Mouse (Mus musculus) liver (tissue): ENCODE data around the gene Eif3d.
"Not testable (repeated sequence)": the region's sequence is repeated elsewhere in the genome, so short reads cannot be mapped to it uniquely, and the experiment has no call there.

Experiments
- DNase-seq: peaks from one replicate; pipeline ENCODE4 v3.0.0-alpha.2; 2020; ENCODE audit warnings: mixed read lengths

Eif3d gene

GRCm38 (mm10) chr15:77970470-77971292, at the start of gene Eif3d:
Eif3d (minus strand) TSS chr15:77970813.
- peak; percentile 95 for DNase-seq

DNA sequence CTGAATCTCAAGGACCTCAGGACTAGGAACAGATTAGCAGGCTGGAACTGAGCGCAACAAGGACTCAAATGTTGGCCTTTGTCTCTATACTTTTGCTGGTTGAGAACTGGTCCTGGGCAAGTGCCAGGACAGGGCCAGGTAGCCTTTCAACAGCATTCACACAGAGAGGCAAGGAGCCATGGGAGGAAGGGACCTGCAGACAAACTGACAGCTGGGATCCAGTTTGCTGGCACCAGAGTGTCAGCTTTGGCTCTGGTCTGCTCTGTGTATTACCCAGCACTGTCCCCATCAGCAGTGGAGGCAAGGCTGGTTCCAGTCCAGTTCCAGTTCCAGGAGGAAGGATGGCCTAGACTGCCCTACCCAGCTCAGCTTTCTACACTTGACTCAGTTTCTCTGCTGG, 43.4 kb upstream of the Eif3d start:
- DNase-seq, result no peak

GRCm38 (mm10) chr15:78008206-78008605, 37.6 kb upstream of the Eif3d start:
- not testable (repeated sequence) for DNase-seq

DNA sequence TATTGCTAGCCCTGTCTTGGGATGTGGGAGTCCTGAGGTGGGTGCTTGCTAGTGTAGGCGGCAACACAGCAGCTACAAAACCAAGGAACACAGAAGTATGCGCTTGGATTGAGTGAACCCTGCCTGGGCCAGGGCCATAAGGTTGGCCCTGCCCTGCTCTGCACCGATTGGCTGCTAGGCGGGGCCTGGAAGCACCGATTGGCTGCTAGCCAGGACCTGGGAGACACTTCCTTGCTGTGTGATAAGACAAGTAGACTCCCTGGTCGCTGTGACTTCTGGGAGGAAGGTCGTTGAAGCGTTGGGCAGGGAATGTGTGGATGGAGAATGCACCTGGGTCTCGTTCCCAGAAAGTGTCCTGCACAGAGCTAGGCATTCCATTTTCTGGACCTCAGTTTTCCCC, 33.3 kb upstream of the Eif3d start:
- peak; percentile 69 for DNase-seq

DNA sequence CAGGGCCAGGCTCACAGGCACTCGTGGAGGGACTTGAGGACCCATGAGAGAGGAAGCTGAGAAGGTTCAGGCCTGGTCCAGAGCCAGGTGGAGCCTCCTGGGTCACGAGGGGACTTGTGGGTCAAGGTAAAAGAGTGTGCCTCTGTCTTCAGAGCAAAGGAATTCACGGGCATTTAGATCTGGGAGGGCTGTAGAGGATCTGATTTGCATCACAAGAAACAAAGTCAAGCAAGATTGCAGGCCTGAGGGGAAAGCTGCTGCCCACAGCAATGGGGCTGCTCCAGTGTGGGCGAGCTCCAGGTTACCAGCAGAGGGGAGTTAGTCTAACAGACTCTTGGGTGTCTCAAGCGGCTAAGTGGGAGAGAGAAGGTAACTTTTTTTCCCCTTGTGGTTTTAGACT, 30.8 kb upstream of the Eif3d start:
- no peak for DNase-seq

DNA sequence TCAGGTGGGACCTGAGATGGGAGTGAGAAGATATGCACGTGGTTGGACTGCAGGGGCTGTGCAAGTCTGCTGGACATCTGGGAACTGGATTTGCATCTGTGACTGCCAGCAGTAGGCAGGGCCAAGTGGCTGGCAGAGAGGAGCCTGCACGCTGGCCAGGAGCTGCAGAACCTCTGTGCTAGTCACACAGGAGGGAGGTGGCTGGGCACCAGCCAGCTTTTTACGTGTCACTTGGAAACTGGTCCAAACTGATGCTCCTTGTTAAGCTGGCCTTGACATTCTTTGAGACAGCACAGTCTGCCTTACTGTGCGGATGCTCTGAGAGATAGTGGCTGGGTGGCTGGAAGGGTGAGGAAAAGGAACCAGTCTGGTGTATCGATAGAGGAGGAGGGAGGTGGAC, 17.9 kb upstream of the Eif3d start:
- no peak for DNase-seq

DNA sequence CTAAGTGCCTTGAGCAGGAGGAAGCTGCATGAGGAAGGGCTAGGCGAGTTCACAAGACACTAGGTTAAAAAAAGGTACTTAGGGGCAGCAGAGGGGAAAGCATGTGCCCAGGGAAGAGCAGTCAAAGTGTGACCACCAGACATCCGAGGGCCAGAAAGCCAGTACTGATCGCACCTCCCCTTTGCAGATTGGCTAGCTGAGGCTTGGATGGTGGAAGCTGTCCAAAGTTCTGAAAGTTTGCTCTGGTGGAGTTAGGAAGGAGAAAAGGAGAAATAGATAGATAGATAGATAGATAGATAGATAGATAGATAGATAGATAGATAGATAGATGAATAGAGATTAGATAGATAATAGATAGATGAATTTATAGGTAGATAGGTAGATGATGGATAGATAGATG, 12.8 kb upstream of the Eif3d start:
- no peak for DNase-seq

DNA sequence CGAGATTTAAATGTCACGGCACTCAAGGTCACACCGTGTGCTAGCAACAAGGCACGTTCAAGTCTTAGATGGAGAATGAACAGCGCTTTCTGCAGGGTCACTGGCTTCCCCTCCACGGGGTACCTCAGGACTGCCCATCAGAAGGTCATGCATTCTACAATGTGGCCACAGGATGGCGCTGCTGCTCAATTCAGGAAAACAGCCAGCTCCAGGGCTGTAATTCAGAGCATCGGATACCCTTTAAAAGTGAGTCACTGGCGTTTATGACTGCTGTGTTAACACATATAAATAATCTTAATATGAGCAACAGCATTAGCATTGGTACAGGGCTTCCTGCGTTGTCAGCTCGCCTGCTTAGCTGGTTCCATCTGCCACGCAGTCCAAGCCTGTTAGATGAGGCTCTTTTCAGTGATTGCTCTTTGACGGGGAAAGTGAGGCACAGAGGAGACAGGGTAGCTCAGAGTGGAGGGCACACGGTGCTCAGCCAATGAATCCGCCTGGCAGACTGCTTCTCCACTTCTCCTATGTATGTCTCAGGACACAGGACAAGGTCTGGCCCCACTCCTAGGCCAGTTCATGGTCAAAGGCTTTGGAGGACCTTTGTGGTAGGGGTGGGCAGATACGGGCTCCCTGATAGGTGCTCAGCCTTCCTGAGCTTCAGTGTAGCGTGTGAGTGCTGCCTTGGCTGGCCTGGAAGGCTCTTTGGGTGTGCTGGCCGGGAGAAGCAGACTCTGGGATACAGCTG, 11.8 kb upstream of the Eif3d start:
- peak; percentile 72 for DNase-seq

- no peak for DNase-seq
Observed at GRCm38 (mm10) chr15:77981181-77981680, 10.6 kb upstream of the Eif3d start.

DNA sequence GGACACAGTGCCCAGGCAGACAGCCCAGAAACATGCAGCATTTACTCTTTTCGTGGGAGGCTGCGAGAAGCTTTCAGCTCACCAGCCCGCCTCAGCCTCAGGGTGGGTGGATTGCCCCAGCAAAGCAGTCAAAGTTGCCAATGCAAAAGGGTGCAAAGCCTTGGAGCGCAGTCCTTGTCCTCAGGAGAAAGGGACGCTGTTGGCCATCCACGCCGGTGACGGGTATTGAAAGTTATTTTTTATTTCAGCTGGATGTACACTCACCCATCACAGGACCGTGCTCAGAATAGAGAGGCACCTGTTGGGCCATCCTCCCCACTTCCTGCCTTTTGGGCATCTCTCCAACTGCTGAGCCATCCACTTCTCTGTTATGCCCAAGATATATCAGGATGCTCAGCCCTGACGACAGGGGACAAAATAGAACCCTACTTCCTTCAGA, 8.8 kb upstream of the Eif3d start:
- no peak for DNase-seq

DNA sequence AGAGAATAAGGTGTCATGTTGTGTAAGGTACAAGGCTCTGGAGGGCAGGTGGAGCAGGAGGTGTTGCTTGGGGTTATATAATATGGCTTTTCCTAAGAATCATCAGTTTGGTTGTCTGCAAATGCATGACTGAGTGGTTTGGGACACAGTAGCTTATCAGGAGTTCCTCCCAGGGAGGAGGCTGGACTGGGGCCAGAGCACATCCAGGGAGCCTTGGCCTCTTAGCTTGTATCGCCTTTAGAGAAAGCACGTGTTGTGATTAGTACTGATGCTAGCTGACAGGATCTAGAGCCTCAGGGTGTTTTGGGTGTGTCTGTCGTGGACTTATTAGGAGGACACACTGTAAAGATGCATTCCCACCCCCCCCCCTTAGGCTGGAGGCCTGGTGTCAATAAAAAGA, 7.0 kb upstream of the Eif3d start:
- peak; percentile 62 for DNase-seq

DNA sequence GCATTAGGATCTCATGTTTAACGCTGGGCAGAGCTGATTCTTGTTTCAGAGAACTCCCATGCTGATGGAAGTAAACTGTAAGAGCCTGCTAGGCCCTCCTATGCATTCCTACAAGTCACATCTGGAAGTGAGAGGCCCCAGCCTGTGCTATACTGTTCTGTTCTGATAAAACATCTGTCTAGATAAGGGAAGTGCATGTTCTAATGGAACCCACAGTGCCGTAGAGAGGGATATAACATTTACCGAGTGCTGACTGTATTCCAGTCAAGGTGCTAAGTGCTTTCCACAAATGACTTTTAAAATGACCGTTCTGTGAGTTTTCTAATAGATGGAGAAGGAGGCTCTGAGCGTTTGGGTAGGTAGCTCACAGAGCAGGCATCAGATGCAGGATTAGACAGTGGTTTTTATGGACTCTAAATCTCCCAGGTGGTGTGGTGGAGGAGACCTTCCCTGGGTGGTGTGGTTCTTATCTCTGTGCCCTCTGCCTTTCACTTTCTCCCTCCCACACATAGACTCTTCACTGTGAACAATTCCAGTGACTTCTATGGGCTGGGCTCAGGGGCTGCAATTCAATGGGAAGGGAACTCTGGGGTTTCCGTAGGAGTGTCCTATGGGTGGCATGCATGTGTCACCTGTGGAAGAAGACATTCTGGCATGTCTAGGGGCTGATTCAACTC, 3.7 kb upstream of the Eif3d start:
- DNase-seq, result peak; percentile 72

DNA sequence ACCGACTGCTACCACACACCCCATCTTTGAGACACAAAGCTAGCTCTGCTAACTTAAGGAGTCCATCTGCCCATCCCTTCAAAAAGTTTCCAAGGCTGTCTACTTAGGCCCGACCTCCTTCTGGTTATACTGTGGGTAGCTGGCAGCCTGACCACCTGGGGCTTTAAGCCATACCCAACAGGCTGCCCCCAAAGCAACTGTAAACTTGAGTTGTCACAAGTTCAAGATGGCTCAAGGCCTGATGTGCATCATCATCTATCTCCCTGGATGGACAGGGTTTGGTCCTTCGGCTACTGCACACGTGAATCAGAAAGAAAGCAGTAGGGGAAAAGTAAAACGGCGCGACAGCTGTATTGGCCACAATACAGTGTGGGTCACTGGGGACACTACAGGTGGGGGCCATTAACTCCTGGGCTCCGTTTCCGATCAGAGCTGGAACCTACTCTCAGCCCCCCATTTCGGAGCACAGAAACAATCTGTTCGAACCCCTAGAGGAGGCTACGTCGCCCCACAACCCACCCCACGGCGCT, 608 bp downstream of the Eif3d start:
- no peak for DNase-seq

DNA sequence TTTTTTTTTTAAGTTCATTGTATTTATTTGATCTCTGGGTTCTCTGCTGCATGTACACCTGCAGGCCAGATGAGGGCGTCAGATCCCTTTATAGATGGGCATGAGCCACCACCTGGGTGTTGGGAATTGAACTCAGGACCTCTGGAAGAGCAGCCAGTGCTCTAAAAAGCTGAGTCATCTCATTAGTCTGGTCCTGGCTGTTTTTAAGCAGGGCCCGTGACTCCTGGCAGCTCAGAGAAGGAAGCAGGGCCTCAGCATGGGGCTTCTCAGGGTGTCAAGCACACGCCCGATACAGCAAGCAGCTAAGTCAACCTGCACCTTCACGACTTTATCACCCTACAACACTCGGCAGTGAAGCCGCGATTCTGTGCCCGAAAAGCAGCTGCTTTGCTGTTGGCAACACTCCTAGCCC, 5.5 kb downstream of the Eif3d start:
- peak; percentile 82 for DNase-seq

GRCm38 (mm10) chr15:77962447-77962846, 8.2 kb downstream of the Eif3d start:
- DNase-seq, result no peak

- no peak for DNase-seq
Observed at GRCm38 (mm10) chr15:77960693-77961092, 9.9 kb downstream of the Eif3d start.

DNA sequence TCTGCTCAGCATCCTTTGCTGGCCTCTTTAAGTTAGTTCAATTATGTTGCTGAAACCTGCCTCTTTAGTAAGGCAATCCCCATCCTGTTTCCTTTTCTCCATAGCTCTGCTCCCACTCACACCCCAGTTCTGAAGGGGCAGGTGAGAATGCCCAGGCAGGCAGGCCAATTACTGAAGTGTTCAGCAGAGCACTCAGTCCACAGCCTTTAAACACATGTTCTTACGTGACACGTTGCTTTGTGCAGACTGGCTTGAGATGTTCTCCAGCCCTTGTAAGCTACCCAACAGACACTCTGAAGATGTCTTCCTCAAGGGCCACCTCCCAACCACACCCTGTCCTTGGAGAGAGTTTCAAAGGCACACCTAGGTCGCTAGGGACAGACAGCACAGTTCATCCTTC, 12.5 kb downstream of the Eif3d start:
- DNase-seq, result no peak

- no peak for DNase-seq
Observed at GRCm38 (mm10) chr15:77957625-77958024, 13.0 kb downstream of the Eif3d start.

DNA sequence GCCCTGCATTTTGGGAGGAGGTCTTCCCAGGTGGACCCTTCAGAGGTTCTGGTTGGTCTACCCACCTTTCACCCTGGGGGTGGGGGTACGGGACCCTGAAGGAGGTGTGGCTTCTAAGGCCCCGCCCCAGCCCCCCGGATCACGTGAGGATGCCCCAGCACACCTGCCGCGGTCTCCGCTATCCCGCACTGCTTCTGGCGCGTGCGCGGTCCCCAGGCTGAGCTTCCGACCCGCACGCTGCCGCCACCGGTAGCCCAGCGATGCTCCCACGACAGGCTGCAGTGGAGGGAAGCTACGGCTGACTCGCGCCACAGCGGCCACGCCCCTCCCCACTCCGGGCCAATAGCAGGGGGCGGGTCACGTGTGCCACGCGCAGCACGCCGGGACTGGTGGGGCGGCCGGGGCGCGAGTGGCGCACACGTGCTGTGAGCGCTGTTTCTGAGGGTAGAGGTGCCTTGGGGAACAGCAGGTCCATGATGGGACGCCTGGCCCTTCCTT, 14.2 kb downstream of the Eif3d start, which contains the start of gene Foxred2:
Gene Foxred2, minus strand, starts transcription at position 319 of the 498 bp plus-strand sequence.
- DNase-seq, result peak; percentile 83

DNA sequence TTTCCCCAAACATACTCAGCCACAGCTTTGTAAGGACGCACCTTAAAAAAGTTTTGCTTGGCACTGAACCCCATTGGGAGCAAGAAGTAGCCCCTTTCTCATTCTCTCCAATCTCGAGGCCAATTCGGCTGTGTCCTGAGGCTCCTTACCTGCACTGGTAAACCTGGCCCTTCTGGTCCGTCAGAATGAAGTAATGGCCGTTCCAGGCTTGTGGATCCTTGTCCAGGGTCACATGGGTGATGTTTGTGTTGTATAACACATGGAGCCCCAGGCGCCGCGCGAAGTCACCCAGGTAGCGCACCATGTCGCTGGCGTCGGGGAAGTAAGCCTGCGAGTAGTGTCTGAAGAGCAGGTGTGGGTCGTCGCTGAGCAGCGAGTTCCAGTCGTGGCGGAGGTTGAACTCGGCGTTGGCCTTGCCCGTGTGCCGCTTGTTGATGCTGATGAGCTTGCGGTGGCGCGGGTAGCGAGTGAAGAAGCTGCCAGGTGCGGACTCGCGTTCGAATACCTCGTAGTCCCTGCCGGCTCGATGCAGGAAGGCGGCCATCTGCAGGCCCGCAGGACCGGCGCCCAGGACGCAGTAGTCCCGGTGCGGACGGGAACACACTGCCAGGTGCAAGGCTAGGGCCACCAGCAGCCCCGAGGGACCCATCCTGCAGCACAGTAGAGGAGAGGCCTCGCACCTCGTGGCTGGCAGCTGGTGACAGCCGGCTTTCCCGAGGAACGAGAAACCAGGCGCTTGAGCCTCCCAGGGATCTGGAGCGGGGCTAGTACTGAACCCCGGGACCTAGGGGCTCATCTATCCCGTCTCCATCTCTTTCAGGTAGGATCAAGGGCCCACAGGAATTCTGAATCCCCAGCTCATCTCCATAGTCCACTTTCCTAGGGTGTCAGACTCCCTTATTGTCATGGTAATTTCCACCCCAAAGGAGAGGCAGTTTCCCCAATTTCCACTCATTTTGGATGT, 14.9 kb downstream of the Eif3d start:
- no peak for DNase-seq

GRCm38 (mm10) chr15:77954362-77954761, 16.3 kb downstream of the Eif3d start:
- no peak for DNase-seq

- no peak for DNase-seq
Observed at GRCm38 (mm10) chr15:77952921-77953320, 17.7 kb downstream of the Eif3d start.
